Mouse (Mus musculus): ENCODE results near the gene Dph7.

DNA sequence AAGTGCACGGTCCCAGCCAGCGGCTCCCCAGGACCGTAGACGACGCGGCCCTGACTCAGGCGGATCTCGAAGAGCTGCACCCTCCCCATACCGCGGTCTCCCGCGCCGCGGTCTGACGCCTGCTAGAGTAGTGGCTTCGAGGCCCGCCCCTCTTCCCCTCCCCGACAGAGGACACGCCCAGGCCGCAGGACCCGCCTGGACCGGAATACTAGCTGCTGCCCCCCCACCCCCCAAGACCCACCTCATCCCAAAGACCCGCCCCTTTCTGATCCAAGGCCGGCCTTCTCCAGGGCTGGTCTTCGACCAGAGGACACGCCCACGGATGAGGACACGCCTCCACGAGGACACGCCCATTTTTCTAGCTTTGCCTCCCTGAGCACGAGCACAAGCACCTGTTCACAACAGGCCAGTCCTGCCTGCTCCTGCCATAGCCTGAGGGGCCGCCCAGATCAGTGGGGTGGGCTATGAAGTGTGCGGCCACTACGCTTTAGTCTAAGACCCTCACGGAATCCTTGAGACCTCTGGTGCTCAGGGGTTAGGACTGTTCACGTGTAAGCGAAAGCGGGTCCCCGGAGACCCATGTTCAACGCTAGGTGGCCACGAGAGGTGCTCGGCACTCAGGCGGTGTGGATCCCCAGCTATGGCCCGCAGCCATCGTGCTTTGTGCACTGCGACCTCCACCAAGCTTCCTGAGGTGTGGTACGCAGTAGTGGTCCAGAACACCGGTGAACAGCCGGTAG, 27.0 kb upstream of the Dph7 start, which contains the start of gene Arrdc1:
- TF ChIP-seq CTCF (IDR thresholded peaks at IDR 0.05; ENCODE audit: low read depth) = peak; percentile 78
- TF ChIP-seq EP300 (IDR thresholded peaks at IDR 0.05; ENCODE audit: low read depth) = no peak

Measured in liver, postnatal 0 days (tissue).